Mouse (Mus musculus) layer of hippocampus, postnatal 10 days (tissue): Measurements from ENCODE around the gene Ly75. TPM values are rescaled to one million over a fixed set of nuclear protein-coding genes. Genes with fewer than 3 reads are reported as not detected.

Source experiments
- DNase-seq, 2 experiments: peaks; one replicate each; pipeline ENCODE4 v3.0.0; 2021; ENCODE audit warnings: low spot score in 2 of 2
- total RNA-seq, 2 experiments: library from RNA; stranded (reverse); gene quantifications; 2 replicates each; pipeline ENCODE4 v1.2.3; 2021

The Ly75 gene
- total RNA-seq, 2 experiments from 2014 or later: 7.2 to 7.3 TPM

DNA sequence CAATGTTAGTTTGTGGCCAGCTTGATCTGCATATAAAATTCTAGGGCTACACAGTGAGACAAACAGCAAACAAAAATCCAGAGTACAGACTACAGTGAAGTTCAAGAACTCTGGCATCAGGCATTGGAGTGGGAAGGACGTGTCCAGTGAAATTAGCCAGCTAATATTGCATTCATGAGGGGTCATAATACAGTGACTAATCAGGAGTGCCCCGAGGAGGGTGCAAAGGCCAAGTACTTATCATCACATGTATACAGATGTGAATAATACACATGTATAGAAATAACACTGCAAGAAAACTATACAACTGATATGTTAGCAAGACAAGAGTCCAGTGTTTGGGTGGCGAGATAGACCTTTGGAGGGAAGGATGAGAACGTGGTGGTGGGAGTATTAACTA lies 130.3 kb downstream of the Ly75 start:
- DNase-seq: no peak

Other genes starting within 250 kb of the Ly75 start
- 10 to 100 TPM; 56.8 to 57.6 TPM for gene Baz2b, start 173.5 kb downstream of the Ly75 start, total RNA-seq
- gene March7, start 173.4 kb downstream of the Ly75 start, total RNA-seq: 10 to 100 TPM; 64.7 to 67.3 TPM
- 10 to 100 TPM; 10.1 to 10.6 TPM for gene Cd302, start 98.8 kb downstream of the Ly75 start, total RNA-seq
- gene Pla2r1, start 170.0 kb upstream of the Ly75 start, total RNA-seq: under 1 TPM; 0.31 to 0.69 TPM